Mouse (Mus musculus) retina, postnatal 1 day (tissue): ENCODE results near the gene Gm12216.
"Not testable (repeated sequence)": the region's sequence is repeated elsewhere in the genome, so short reads cannot be mapped to it uniquely, and the experiment has no call there.

Source experiments
- DNase-seq: peaks from one replicate; pipeline ENCODE4 v3.0.0-alpha.2; 2012

The Gm12216 gene

DNA sequence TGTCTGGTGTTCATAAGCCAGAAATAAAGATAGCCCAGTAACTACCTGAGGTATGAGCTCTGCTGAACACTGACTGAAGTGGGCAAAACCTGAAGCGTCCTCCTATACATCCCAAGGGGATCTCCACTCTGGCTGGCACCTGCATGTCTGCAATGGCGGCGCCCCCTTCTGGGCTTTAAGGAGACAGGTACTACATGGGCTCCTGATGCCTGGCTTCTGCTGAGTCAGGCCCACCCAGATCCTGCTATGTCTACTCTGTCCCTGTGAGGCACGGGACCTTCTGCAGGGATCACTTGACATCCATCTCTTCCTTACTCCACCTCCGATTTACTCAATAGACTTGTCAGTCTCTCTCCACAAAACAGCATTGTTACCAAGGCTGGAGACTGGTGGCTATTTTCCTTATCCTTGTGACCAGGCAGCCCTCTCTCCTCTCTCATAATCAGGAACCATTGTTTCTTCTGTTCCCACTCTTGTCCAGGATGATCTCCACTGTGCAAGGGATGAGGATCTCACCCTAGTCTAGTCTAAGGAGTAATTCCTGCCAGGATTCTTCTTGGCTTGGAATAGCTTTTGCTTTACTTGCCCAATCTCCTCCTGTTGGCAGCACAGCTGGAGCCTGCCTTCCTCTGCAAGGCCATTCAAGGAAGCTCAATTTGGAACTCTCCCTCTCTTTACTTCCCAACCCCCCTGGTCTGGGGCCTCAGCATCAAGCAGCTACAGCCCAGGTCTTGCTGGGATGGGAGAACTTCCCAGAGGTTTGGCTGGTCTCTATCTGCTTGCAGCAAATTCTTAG is 15.1 kb upstream of the Gm12216 start:
- DNase-seq = not testable (repeated sequence)

DNA sequence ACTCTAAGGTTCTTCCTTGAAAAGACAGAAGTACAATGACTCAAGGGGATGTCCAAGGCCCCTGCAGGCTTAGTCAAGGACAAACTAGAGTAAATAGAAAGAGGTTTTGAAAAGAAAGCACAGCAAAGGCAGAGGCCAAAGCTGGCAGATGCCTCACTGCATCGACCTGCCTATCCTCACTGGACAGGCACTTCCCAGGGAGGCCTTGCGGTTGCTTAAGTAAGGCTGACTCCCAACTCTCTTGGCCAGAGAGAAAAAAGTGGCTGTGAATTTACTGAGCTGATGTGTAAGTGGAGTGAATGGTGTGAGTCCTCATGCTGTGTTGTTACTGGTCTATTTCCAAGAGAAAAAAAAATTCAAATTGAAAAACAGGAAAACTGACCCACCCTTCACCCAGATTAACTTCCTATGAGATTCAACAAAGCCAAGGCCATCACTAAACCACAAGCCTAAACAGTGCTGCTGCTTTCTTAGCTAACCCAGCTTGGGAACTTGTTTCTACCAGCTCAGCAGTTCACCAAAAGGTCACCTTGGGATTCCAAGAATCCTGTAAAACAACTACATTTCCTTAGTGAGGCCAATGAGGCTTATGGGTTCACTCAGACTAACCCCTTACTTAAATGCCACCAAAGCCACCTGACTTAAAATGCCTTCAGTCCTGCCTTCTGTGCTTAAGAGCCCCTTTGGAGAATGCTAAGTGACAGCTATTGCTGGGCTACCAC is 12.9 kb upstream of the Gm12216 start:
- DNase-seq = no peak

DNA sequence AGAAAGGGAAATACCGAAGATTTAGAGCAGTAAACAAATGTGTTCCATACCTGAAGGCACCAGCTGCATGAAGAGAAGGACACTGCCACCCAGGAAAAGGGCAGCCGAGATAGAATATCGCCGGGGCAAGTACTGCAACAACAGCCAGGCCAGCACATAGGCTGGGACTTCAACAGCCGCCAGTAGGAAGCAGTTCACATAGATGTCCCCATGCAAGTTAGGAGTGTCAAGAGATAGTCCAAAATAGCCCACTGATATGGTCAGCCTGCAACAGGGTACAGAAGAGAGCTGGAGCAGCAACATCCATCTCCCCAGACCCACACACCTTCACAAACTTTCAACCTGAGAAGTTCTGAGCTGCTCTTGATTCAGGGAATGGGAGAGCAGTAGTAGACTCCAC is 10.1 kb upstream of the Gm12216 start:
- no peak for DNase-seq

DNA sequence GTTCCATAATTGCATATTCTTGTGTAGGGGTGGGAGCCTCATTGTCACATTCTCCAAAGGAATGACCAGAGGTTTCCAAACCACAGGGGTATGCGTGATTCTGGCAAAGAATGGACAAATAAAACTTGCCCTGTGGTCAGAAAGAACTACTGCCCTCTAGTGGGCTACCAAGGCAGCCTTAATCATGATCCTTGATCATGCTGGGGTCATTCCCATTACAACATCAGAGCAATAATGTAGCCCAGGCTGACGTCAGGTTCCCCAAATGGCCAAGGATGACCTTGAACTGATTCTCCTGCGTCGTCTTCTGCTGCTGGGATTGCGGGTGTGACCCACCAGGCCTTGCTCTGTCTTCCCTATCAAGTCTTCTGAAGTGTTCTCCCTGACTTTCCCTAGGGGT is 9.3 kb upstream of the Gm12216 start:
- DNase-seq = not testable (repeated sequence)

DNA sequence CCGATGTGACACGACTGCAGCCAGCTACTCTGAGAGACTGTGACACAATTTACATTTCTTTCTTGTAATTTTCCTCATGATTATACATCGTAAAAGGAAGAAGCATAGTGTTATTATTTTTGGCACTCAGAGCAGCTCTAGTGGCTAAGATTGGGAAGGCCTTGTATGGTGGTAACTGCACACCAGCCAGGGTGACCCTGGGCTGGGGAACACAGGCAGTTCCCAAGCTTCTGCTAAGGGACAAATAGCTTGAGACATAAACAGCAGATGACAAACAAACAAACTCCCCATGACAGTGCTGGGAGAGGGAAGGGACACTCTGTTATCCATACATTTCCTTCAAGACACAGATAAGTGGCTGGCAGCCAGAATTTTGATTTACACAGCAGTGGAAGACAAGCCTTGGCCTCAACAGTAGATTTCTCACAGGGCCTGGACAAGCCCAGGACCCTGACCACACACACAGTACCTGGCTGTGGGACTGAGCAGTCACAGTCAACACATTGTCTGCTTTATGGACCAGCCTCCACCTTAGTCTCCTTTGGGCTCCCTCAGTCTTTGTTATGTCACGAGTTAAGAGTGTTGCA is 5.8 kb upstream of the Gm12216 start:
- DNase-seq = not testable (repeated sequence)

DNA sequence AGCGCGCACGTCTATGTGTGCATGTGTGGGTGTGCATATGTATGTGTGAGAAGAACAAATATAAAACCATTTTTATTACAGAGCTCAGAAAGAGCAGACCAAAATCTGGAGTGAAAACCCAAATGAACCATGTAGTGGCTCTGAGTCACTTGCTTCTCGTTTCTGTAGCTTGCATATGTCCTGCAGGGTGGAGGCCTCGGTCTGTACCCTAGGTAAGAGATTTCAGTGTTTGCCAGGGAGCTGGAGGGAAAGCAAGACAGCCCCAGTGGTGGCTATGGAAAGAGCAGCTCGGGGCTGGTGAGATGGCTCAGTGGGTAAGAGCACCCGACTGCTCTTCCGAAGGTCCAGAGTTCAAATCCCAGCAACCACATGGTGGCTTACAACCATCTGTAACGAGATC is 1.9 kb upstream of the Gm12216 start:
- DNase-seq = peak; percentile 7

DNA sequence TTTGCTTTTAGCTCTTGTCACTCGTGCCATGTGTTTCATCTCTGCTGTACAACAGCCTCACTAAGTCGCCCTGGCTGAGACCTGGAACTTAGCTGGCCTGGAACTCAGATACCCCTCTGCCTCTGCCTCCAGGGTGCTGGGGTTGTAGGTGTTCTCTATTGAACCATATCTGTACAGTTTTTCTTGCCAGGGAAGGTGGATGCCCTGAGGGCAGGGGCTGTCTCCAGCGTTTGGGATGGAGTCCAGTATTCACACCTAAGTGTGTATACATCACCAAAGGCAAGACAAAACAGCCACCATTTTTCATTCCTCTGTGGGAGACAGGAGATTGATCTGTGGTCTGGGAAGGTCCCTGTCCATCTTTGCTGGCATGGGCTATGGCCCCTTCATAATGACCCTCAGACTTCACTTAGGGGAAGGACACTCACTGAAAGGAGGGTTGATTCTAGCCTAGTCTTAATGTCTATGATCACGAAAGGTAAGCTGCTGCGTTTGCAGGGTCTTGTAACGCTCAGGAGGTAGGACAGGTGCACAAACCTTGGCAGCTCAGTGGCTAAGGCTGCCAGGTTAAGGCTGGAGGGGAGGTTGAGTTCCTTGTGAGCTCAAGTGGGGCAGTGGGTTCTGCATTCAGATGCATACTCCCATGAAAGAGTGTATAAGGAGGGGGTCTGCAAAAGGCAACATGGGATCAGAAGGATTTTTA is 847 bp downstream of the Gm12216 start:
- DNase-seq = no peak

- DNase-seq = no peak
Observed at GRCm38 (mm10) chr11:53853665-53854064, 5.4 kb downstream of the Gm12216 start.

GRCm38 (mm10) chr11:53851795-53852194 is 7.3 kb downstream of the Gm12216 start:
- DNase-seq = no peak

DNA sequence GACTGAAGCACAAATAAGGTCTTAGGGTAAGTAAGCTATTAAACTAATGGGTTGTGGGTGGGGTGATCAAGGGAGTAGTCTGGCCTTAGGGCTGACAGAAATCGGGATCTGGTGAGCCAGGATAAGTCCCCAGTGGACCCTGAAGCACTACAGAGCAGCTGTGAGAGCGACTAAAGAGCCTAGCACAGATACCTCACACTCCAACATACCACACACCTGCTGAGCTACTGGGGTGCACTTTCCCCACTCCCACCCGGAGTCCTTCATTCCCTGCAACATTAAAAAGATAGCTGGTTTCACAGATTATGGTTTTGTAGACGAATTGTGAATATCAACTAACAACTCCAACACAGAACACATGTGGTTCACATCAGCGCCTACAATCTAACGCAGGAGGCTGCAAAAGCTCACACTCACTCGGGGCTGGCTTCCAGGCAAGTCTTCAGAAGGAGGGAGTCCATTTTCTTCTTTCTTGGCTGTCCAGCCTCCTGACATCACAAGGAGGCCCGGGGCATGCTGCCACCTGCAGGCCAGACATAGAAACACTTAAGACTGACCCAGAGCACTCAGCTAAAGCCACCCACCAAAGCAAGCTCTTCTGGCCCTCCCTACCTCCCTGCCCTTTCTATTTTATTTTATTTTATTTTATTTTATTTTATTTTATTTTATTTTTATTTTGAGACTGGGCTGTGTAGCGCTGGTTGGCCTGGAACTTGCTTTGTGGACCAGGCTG is 9.3 kb downstream of the Gm12216 start:
- DNase-seq = peak; percentile 85

DNA sequence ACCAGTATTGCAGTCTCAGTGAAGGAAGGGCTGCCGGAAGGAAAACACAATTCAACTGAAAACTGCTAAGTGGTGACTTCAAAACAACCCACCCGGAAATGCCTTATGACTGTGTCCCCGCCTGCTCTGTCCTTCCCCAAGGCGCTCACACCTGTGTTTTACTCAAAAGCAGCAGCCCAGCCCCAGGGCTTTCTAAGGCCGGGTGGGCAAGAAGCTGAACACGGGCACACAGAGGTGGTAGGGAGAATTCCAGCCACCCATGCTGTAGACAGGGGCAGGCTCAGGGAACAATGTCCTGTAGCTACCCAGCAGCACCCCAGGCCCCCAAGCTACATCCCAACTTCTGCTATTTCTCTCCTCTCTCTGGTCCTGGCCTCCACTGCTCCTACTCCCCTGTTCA is 13.4 kb downstream of the Gm12216 start:
- DNase-seq = no peak

GRCm38 (mm10) chr11:53843106-53843505 is 15.9 kb downstream of the Gm12216 start:
- no peak for DNase-seq

GRCm38 (mm10) chr11:53842161-53842581 is 16.9 kb downstream of the Gm12216 start:
- no peak for DNase-seq

DNA sequence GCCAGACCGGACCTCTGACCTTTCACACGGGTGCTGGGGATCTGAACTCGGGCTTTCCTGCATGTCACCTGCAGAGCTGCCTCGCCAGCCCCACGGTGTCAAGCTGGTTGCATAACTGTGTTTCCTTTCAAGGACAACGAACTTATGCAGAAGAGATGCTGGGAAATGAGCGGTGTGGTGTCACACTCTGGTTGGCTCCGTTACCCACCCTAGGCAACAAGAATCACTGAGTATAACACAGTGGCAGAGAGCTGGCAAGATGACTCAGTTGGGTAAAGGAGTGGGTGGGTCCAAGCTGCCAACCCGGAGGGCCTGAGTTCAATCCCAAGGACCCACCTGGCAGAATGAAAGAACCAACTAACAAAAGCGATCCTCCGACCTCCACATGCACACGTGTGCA is 17.5 kb downstream of the Gm12216 start:
- no peak for DNase-seq

GRCm38 (mm10) chr11:53839663-53840642 is 19.1 kb downstream of the Gm12216 start:
- peak; percentile 22 for DNase-seq

GRCm38 (mm10) chr11:53839147-53839546 is 19.9 kb downstream of the Gm12216 start:
- no peak for DNase-seq

DNA sequence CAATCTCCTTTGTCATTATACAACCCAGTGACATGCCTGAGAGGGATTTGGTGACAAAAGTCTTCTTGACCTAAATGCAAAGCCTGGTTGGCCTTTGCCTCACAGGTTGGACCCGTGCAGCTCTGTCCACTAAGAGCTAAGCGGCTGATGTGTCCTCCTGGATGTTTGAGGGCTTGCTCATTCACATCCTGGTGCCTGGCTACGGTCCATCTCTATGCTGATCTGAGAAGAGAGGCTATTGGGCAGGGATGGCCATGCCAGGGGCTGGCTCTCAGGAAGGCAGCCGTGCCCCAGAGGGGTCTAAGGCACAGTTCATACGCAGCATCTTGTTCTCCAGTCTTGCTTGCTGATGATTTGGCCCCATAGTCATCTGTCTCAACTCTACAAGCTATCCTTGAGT is 21.3 kb downstream of the Gm12216 start:
- DNase-seq = no peak

DNA sequence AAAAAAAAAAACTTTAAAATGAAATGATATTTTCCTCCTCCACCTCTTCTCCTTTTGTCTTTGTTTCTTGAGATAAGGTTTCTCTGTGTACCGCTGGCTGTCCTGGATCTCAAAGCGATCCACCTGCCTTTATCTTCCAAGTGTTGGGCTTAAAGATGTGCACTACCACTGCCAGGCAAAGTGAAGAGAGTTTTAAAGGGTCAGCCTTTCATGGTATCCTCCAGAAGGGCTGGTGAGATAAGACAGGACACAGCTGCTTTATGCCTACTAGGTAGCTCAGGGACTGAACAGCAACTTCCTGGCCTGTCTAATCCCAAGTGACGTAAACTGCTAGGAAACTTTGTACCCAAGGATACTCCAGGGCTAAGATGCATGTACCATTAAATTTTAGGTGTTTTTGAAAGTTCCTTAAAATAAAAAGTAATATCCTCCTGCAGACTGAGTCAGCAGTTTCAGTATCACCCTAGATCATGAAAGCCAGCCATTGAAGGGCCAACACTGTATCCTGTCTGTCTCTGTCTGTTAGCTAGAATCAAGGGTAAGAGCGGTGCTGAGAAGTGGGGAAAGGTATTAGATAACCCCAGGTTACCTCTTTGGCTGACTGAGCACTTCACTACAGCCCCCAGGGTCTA is 23.6 kb downstream of the Gm12216 start:
- no peak for DNase-seq

- DNase-seq = no peak
Observed at GRCm38 (mm10) chr11:53825409-53825808, 33.6 kb downstream of the Gm12216 start.

DNA sequence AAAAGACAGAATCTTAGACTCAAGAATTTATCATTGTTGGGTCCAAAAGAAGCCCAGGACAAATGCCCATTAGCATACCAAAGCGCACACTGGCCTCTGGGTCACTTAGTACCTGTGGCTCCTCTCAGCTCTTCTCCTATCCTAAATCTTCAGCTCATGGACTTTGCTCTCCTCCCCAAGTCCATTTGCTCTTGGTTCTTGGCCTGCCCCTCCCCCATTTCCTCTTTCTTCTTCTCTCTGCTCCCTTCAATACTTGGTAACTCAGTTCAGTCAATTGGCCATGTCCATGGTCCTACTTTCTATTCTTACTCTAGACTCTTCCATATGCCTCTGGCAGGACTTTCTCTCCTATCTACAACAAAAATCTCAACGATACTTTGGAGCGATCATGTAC is 37.1 kb downstream of the Gm12216 start:
- DNase-seq = no peak
